Mouse (Mus musculus) layer of hippocampus, adult 9-10 months (tissue): ENCODE results near the gene Esp24.
"Not testable (repeated sequence)": the region's sequence is repeated elsewhere in the genome, so short reads cannot be mapped to it uniquely, and the experiment has no call there.

ENCODE experiments used
- DNase-seq: peaks from one replicate; pipeline ENCODE4 v3.0.0; 2022; ENCODE audit warnings: low spot score

Gene Esp24

DNA sequence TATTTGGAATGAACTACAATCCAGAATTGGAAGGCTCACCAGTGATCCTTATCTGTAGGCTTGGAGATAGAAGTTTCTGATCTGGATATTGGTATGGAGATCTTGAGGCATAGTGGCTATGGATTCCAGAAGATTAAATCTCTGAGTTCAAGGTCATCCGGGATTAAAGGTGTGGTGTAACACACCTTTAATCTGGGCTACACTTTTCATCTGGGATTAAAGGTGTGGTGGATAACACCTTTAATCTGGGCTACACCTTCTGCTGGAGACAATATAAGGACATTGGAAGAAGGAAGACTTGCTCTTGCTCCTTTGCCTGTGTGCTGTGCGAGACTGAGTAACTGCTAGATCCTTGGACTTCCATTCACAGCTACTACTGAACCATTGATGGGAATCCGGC, at the start of gene Esp24:
Esp24 (plus strand) TSS at position 301 of the 400 bp plus-strand sequence.
- DNase-seq: not testable (repeated sequence)

DNA sequence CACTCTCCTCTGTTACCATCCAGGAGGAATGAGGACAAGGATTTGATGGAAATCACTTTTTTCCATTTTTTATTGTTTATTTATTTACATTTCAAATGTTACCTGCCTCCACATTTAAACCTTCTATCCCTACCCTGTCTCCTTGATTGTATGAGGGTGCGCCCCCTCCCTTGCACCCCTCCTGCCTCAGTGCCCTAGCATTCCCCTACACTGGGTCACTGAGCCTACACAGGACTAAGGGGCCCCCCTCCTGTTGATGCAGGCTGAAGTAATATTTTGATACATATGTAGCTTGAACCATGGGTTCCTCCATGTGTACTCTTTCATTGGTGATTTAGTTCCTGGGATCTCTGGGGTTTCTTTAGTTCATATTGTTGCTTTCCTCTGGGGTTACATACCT, 26.6 kb upstream of the Esp24 start:
- DNase-seq: no peak

GRCm38 (mm10) chr17:39010675-39011638, 25.5 kb upstream of the Esp24 start:
- no peak for DNase-seq

DNA sequence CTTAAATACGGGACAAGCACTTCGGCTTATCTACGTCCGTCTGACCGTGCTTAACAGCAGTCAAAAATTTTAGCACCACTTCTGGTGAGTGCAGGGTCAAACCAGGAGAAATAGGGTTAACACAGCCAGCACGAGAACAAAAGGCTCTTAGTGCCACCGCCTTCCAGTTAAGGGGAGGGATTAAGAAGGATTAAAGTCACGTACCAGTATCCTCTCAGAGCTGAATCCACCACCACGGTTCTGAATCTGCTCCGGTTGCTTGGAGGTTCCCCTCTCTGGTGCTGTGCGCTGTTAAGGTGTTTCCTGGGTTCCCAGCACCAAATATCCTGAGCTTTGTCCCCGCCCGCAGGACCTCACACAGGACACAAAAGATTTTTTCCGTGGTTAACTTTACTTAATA, 19.3 kb upstream of the Esp24 start:
- no peak for DNase-seq

GRCm38 (mm10) chr17:39043241-39043640, 6.7 kb downstream of the Esp24 start, which contains the start of gene Gm21903:
Gene Gm21903, minus strand, starts transcription at chr17:39043341.
- no peak for DNase-seq

DNA sequence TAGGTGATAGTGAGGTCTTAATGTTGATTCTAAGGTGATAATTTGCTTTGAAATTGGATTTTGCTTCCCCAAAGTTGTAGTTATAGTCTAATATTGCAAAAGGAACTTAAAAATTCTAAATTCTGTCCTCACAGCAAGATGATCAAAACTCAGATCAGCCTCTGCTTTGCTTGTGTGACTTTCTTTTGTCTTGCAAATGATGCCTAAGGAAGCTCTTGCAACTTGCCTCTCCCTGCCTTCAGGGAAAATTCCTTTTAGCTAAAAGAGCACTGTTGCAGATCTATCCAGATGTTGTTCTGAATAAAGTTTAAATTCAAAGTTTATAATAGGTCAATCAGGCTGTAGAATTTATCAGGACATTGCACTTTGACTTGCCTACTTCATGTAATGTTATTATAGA, 27.1 kb downstream of the Esp24 start:
- DNase-seq: no peak

- DNase-seq: no peak
Measured at GRCm38 (mm10) chr17:39076937-39077336, 40.4 kb downstream of the Esp24 start, which contains the start of gene Esp23. Gene Esp23, minus strand, starts transcription at chr17:39077037.
